Mouse (Mus musculus) small intestine, adult 2 months (tissue): Measurements from ENCODE around the gene Wt1. TPM values are rescaled to one million over a fixed set of nuclear protein-coding genes. Genes with fewer than 3 reads are reported as not detected.

Experiments
- H3K27ac ChIP-seq: fragments of 200-500 bp; 2 replicates; pipeline ENCODE4 v1.5.1; 2012; ENCODE audit warnings: low read depth, low read length, control low read depth, inconsistent platforms; ENCODE audit not compliant: insufficient read depth
- H3K27me3 ChIP-seq: fragments of 200-500 bp; 2 replicates; pipeline ENCODE4 v1.6.1; 2012; ENCODE audit warnings: mild to moderate bottlenecking, moderate library complexity, low read length, inconsistent platforms; ENCODE audit not compliant: control insufficient read depth, insufficient read depth
- H3K36me3 ChIP-seq: fragments of 200-500 bp; 2 replicates; pipeline ENCODE4 v1.6.1; 2012; ENCODE audit warnings: mild to moderate bottlenecking, low read length, control low read depth, inconsistent platforms; ENCODE audit not compliant: control insufficient read depth, insufficient read depth
- H3K4me1 ChIP-seq: fragments of 200-500 bp; 2 replicates; pipeline ENCODE4 v1.6.1; 2012; ENCODE audit warnings: low read length, inconsistent platforms, mixed read lengths; ENCODE audit not compliant: control insufficient read depth, insufficient read depth, insufficient read length
- H3K4me3 ChIP-seq: fragments of 200-500 bp; 2 replicates; pipeline ENCODE4 v1.5.1; 2012; ENCODE audit warnings: low read depth, mild to moderate bottlenecking, control low read depth, inconsistent platforms, low read length, moderate library complexity
- CTCF ChIP-seq: fragments of 200-500 bp; IDR thresholded peaks from 2 replicates; pipeline ENCODE4 v1.5.1; 2012; ENCODE audit warnings: low read depth, mild to moderate bottlenecking, control low read depth, inconsistent platforms, low read length, moderate library complexity, mixed read lengths; ENCODE audit not compliant: insufficient replicate concordance, insufficient read length; ENCODE audit errors: extremely low read depth
- POLR2A ChIP-seq: fragments of 200-500 bp; IDR thresholded peaks from 2 replicates; pipeline ENCODE4 v1.6.1; 2012; ENCODE audit warnings: low read depth, mild to moderate bottlenecking, control low read depth, inconsistent platforms, low read length, moderate library complexity
- WGBS: fragments of 180-500 bp; shearing (Covaris S2); methylation state at CpG from one replicate; pipeline ENCODE4 v1.1.7; 2018; 5-methylcytosine and 5-hydroxymethylcytosine counted together
- polyA plus RNA-seq: library from polyadenylated mRNA; depleted of rRNA; stranded (reverse); fragments of >200 nt; gene quantifications from 2 replicates; pipeline ENCODE4 v1.2.3, GENCODE M21; 2012

Wt1 gene
- polyA plus RNA-seq, 1 experiment = 0.48 TPM

DNA sequence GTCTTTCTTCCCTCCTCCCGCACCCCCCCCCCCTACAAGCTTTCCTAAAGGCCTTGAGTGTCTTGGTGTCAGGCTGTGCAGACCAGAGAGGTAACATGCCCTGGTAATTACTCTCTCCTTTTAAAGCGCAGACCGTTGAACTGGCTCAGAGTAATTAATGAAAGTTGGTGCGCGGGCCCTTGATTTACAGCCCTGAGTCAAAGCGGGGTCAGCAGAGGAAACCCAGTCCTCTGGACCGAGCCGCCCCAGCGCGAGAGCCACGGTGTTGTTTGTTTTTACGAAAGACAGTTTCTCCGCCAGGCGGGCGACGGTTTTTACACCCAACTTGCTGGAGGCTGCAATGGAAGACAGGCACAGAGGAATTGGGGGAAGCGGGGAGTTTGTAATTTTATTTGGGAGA lies 6.0 kb downstream of the Wt1 start:
- no peak for TF ChIP-seq CTCF
- Histone ChIP-seq H3K4me3 (no peak overlapping the region), H3K36me3 (no peaks in the 10 kb centered on the region), H3K27me3 (peaks cover 81% of the 10 kb centered on the region), H3K27ac (no peak overlapping the region), H3K4me1 (no peaks in the 10 kb centered on the region)
- 5% methylated on average over 17 of the region's 17 CpGs for WGBS

DNA sequence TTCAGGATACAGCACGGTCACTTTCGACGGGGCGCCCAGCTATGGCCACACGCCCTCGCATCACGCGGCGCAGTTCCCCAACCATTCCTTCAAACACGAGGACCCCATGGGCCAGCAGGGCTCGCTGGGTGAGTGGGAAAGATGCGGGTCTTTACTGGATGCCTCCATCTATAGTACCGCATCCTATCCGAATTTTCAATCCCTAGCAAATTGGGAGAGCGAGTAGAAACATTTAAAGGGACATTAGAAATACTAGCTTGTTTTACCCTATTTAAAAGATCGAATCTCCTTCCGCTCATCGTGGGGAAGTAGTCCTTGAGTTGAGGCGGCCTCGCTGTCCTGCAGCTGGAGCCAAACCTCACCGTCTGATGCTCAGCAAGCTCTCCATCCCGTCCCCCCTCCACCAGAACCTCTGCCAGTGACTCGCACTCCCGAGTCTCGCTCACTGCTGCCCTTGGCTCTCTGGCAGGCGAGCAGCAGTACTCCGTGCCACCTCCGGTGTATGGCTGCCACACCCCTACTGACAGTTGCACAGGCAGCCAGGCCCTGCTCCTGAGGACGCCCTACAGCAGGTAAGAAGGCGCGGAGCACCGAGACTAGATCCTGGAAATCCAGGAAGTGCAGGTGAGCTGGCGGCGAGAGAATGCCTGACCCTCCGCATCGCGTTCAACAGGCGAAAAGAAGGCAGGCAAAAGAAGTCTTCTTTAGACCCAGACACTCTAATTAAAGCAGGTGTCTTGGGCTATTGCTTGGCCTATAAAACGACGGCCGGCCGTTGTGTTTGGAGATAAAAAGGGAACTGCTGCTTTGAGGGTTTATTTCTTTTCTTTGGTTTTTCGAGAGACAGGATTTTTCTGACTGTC lies 6.8 kb downstream of the Wt1 start:
- H3K27me3 ChIP-seq = peaks cover 72% of the 10 kb centered on the region
- no peaks in the 10 kb centered on the region for H3K36me3 ChIP-seq
- TF ChIP-seq CTCF = no peak
- TF ChIP-seq POLR2A = no peak
- no peak overlapping the region for H3K4me3 ChIP-seq
- H3K27ac ChIP-seq = no peak overlapping the region
- WGBS = 5% methylated on average over 43 of the region's 43 CpGs
- no peaks in the 10 kb centered on the region for H3K4me1 ChIP-seq

DNA sequence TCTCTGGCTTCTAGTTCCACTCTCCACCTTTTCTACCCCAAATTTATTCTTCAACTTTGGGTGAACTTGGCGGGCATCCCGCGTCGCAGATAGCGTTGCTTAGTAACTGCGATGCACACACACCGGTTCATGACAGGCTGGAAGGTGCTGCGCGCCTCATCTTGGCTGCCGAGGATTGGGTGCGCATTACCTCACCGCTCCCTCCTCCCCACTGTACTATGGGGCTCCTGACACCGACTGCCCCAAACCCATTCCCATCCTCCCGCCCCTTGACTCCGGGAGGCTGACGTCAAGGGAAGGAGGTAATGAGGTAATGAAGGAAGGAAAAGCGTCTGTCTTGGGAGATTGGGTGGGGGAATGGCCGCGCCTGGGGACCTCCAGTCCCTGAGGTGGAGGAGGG lies 8.0 kb downstream of the Wt1 start:
- WGBS = 4% methylated on average over 19 of the region's 19 CpGs
- Histone ChIP-seq H3K27ac (no peak overlapping the region), H3K36me3 (no peaks in the 10 kb centered on the region), H3K27me3 (peaks cover 61% of the 10 kb centered on the region), H3K4me3 (no peak overlapping the region), H3K4me1 (no peaks in the 10 kb centered on the region)
- TF ChIP-seq CTCF (no peak), POLR2A (no peak)

DNA sequence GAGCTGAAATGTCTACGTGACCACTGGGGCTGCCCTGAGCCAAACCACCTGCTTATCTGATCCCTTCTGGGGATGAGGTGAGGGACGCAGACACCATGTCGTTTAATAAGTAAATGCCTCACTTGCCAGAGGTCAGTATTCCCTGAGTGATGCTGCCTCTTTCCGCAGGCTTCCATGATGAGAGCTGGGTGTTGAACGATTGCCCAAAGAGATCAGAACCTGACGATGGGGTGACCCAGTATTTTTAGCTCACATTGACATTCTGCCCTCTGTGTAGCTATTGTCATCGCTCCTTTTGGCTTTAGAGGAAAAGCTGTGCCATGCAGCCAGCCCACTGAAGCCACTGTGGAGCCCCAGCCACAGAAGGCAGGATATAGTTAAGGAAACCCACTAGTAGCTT lies 13.1 kb downstream of the Wt1 start:
- H3K27ac ChIP-seq = no peak overlapping the region
- H3K4me3 ChIP-seq = no peak overlapping the region
- H3K27me3 ChIP-seq = peaks cover 10% of the 10 kb centered on the region
- TF ChIP-seq POLR2A = no peak
- no peaks in the 10 kb centered on the region for H3K36me3 ChIP-seq
- no peaks in the 10 kb centered on the region for H3K4me1 ChIP-seq
- WGBS = 53% methylated on average over 7 of the region's 7 CpGs

DNA sequence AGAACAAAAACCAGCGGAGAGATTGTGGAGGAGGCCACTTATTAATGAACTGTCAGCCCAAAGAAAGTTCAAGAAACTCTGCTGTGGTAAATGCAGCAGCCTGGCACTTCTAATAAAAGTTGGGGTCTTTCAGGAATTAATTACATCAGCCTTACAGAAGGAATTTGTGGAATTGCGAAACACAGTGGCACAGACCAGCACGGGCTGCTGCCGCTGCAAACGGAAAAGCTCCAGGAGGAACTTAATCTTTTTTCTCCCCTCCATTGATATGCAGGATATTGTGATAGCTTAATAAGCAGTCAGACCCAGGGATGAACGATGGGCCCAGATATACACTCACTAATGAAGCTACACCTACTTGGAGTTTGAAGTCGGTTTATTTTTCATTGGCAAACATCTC lies 15.0 kb downstream of the Wt1 start:
- H3K4me3 ChIP-seq = no peak overlapping the region
- 51% methylated on average over 7 of the region's 7 CpGs for WGBS
- H3K4me1 ChIP-seq = no peaks in the 10 kb centered on the region
- H3K27me3 ChIP-seq = no peaks in the 10 kb centered on the region; the same call in none of the 2 replicates
- no peak overlapping the region for H3K27ac ChIP-seq
- TF ChIP-seq POLR2A (no peak), CTCF (no peak)
- no peaks in the 10 kb centered on the region for H3K36me3 ChIP-seq

DNA sequence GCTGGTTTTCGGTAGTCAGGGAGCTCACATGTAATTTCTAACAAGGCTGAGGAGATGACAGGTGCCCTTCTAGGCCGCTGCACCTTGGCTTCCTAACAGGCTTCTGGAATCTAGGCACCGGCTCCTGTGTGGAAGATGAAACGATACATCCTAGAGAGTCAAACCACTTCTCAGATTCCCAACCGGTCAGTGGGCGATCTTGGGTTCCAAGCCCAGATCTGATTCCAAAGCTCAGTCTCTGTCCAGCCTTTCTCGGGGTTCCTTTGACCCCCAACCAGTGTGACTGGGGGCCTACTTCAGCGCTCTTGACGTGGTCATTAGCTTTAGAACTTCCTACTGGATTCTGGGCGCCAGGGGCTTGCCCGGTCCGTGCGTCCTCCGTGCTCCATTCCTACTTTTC lies 17.4 kb downstream of the Wt1 start:
- H3K36me3 ChIP-seq = no peaks in the 10 kb centered on the region
- H3K4me1 ChIP-seq = no peaks in the 10 kb centered on the region
- H3K27me3 ChIP-seq = no peaks in the 10 kb centered on the region; the same call in none of the 2 replicates
- H3K27ac ChIP-seq = no peak overlapping the region
- WGBS = 93% methylated on average over 14 of the region's 14 CpGs
- TF ChIP-seq CTCF (no peak), POLR2A (no peak)
- H3K4me3 ChIP-seq = no peak overlapping the region

DNA sequence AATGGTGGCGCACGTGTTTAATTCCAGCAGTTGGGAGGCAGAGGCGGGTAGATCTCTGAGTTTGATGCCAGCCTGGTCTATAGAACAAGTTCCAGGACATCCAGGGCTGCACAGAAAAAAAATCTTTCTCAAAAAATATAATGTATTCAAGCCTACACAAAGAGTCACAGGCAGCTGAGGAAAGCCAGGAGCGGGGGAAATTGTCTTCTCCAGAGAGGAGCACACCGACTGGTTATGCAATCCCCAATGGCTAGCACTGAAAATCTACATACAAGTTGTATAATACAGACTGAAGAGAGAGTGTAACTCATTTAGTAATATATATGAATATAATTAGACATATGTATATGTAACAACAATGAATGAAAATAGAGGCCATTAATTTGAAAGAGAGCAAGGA lies 25.2 kb downstream of the Wt1 start:
- Histone ChIP-seq H3K27ac (no peak overlapping the region), H3K36me3 (no peaks in the 10 kb centered on the region), H3K4me1 (no peaks in the 10 kb centered on the region), H3K4me3 (no peak overlapping the region), H3K27me3 (no peaks in the 10 kb centered on the region)
- TF ChIP-seq CTCF = no peak
- WGBS = 90% methylated on average over 5 of the region's 5 CpGs

DNA sequence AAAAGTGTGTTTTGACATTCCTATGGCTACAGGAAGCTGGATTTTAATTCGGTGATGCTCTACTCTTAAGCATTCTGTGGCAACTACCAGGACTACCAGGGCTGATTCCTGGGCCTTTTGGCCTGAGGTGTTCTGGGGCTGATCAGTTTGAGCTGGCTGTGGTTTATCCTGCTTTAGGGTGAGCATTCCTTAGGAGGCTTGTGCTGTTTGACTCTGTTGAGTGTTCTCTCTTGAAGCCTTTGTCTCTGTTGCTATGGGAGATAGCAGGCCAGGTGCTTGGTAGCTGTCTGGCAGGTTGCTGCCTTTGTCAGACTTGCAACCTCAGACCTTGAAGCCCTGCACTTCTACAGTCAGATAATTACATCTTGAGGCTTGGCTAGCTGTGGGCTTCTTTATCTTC lies 26.7 kb downstream of the Wt1 start:
- H3K36me3 ChIP-seq = no peaks in the 10 kb centered on the region
- TF ChIP-seq CTCF = no peak
- TF ChIP-seq POLR2A = no peak
- 68% methylated on average over 1 of the region's 1 CpGs for WGBS

More for the DNA sequence above, 26.7 kb downstream of the Wt1 start:
- Histone ChIP-seq H3K4me1 (no peaks in the 10 kb centered on the region), H3K4me3 (no peak overlapping the region), H3K27me3 (no peaks in the 10 kb centered on the region), H3K27ac (no peak overlapping the region)
